Mouse (Mus musculus): Measurements from ENCODE around the gene Sim1. TPM values are rescaled to one million over a fixed set of nuclear protein-coding genes. Genes with fewer than 3 reads are reported as not detected.

Gene Sim1
- total RNA-seq (2023) = not detected

GRCm38 (mm10) chr10:50894170-50894991 is at the start of gene Sim1:
Sim1 (plus strand) TSS chr10:50894754.

